ENCODE assay signal across 8 mouse cellular contexts in the genomic region with DNA sequence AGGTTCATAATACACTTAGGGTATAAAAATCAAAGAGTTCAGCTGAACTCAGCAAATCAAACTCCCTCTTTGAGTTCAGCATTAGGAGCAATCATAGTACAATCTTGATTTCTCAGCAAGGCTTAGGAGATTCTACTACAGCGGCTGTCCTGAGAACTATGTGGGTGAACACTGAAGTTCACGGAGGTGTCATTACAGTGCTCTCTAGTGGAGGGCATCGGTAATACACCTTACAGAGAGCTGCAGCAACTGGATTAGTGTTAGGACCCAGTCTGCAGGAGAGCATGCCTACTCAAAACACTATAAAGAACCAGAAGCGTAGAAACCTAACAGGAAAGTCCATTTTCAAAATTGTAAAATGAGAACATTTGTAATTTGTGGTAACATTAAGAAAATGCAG. TPM values are rescaled to one million over a fixed set of nuclear protein-coding genes. Genes with fewer than 3 reads are reported as not detected.
DNase-seq lines count a peak whose midpoint lies in the region; ATAC-seq and TF ChIP-seq lines count a peak whose summit lies in the region.

No protein-coding gene starts in this region.

- peak; percentile 18 for TF ChIP-seq CTCF in ES-Bruce4 (IDR thresholded peaks at IDR 0.05; ENCODE audit: low read depth, low read length)
- TF ChIP-seq CTCF in bone marrow, adult 2 months (IDR thresholded peaks at IDR 0.05; ENCODE audit: control insufficient read depth, insufficient read depth, low read length) = peak; percentile 30; the same call in 1 of the 2 replicates

- H3K9ac ChIP-seq in kidney, embryonic 15.5 days = no peak overlapping the region
- H3K9ac ChIP-seq in ES-Bruce4 (ENCODE audit: low read depth, poor library complexity, severe bottlenecking) = no peak overlapping the region
- H3K9ac ChIP-seq in limb, embryonic 14.5 days (ENCODE audit: low read depth, low read length, severe bottlenecking) = no peak overlapping the region

- no peaks in the 10 kb centered on the region for H3K9me3 ChIP-seq in kidney, embryonic 15.5 days (replicated peaks)
- no peaks in the 10 kb centered on the region for H3K9me3 ChIP-seq in ES-Bruce4 (replicated peaks; ENCODE audit: control insufficient read depth, insufficient read depth, low read length, poor library complexity, severe bottlenecking)
- H3K9me3 ChIP-seq in limb, embryonic 14.5 days (ENCODE audit: control insufficient read depth, low read length) = no peaks in the 10 kb centered on the region

- DNase-seq in kidney, adult 18-20 months = peak; percentile 60
- peak; percentile 11 for DNase-seq in limb, embryonic 14.5 days (ENCODE audit: low spot score)
- DNase-seq in retina, postnatal 1 day = peak; percentile 79
- DNase-seq in frontal cortex, postnatal 10 days (ENCODE audit: low spot score in 2 of 2) = no peak

- H3K27ac ChIP-seq in kidney, embryonic 15.5 days = no peak overlapping the region
- no peak overlapping the region for H3K27ac ChIP-seq in ES-Bruce4 (ENCODE audit: insufficient read depth, low read length)
- H3K27ac ChIP-seq in bone marrow, adult 2 months (ENCODE audit: control insufficient read depth, insufficient read depth, low read depth, low read length, poor library complexity) = no peak overlapping the region
- no peak overlapping the region for H3K27ac ChIP-seq in limb, embryonic 14.5 days (replicated peaks; ENCODE audit: low read depth, low read length)

- H3K36me3 ChIP-seq in kidney, embryonic 15.5 days = no peaks in the 10 kb centered on the region
- no peaks in the 10 kb centered on the region for H3K36me3 ChIP-seq in ES-Bruce4 (ENCODE audit: control insufficient read depth, insufficient read depth, low read length, poor library complexity, severe bottlenecking)
- no peaks in the 10 kb centered on the region for H3K36me3 ChIP-seq in limb, embryonic 14.5 days (ENCODE audit: control insufficient read depth, insufficient read depth, low read length)

- no peak overlapping the region for H3K4me2 ChIP-seq in kidney, embryonic 15.5 days
- no peak overlapping the region for H3K4me2 ChIP-seq in limb, embryonic 14.5 days (replicated peaks; ENCODE audit: low read depth, low read length, severe bottlenecking)

- ATAC-seq in kidney, embryonic 15.5 days (replicated peaks; ENCODE audit: low FRiP score) = no peak
- ATAC-seq in erythroblast, adult 5-6 weeks (replicated peaks; ENCODE audit: low FRiP score, poor library complexity, severe bottlenecking) = peak; percentile 83
- no peak for ATAC-seq in limb, embryonic 14.5 days (ENCODE audit: low FRiP score, low read depth)

- WGBS in kidney, embryonic 15.5 days = 39% methylated on average over 4 of the region's 4 CpGs
- 16% methylated on average over 4 of the region's 4 CpGs for WGBS in bone marrow, adult 2 months
- 43% methylated on average over 4 of the region's 4 CpGs for WGBS in limb, embryonic 14.5 days

- no peak overlapping the region for H3K4me3 ChIP-seq in kidney, embryonic 15.5 days (replicated peaks)
- H3K4me3 ChIP-seq in ES-Bruce4 (ENCODE audit: low read depth, low read length) = no peak overlapping the region
- no peak overlapping the region for H3K4me3 ChIP-seq in bone marrow, adult 2 months (replicated peaks; ENCODE audit: control insufficient read depth, low read depth, low read length)
- no peak overlapping the region for H3K4me3 ChIP-seq in limb, embryonic 14.5 days (replicated peaks; ENCODE audit: low read length)

- no peaks in the 10 kb centered on the region for H3K4me1 ChIP-seq in kidney, embryonic 15.5 days
- peaks cover 1% of the 10 kb centered on the region for H3K4me1 ChIP-seq in ES-Bruce4 (ENCODE audit: control insufficient read depth, insufficient read depth, low read length)
- no peaks in the 10 kb centered on the region; the same call in 1 of the 2 replicates for H3K4me1 ChIP-seq in bone marrow, adult 2 months (ENCODE audit: control insufficient read depth, insufficient read depth, low read length)
- H3K4me1 ChIP-seq in limb, embryonic 14.5 days (ENCODE audit: control insufficient read depth, insufficient read depth, low read length) = no peaks in the 10 kb centered on the region

- H3K27me3 ChIP-seq in kidney, embryonic 15.5 days = no peaks in the 10 kb centered on the region
- no peaks in the 10 kb centered on the region for H3K27me3 ChIP-seq in ES-Bruce4 (ENCODE audit: control insufficient read depth, insufficient read depth, low read length, poor library complexity, severe bottlenecking)
- H3K27me3 ChIP-seq in limb, embryonic 14.5 days (ENCODE audit: control insufficient read depth, insufficient read depth, low read length) = no peaks in the 10 kb centered on the region

- TF ChIP-seq EP300 in ES-Bruce4 (IDR thresholded peaks at IDR 0.05; ENCODE audit: insufficient read depth, low read depth, low read length) = no peak

- TF ChIP-seq POLR2A in ES-Bruce4 (IDR thresholded peaks at IDR 0.05; ENCODE audit: insufficient read depth, low read length) = no peak
- no peak for TF ChIP-seq POLR2A in bone marrow, adult 2 months (IDR thresholded peaks at IDR 0.05; ENCODE audit: borderline replicate concordance, control insufficient read depth, low read depth, low read length)
- no peak for TF ChIP-seq POLR2A in limb, embryonic 14.5 days (IDR thresholded peaks at IDR 0.05; ENCODE audit: borderline replicate concordance, extremely low read depth, insufficient read depth, insufficient read length)

RNA-seq across cellular contexts. Expression of a gene that starts 19.0 kb away (rescaled TPM):
- polyA plus RNA-seq in kidney, embryonic 15.5 days (2015; fragmentation: Nextera tagmentation; extraction: Ambion mirVana) = not detected in 2 replicates
- not detected in 2 replicates for polyA plus RNA-seq in ES-Bruce4 (2011; ENCODE audit: insufficient read depth, insufficient read length, low read depth, missing spikeins)
- polyA plus RNA-seq in bone marrow, adult 2 months (2011; ENCODE audit: insufficient read depth, insufficient read length, low replicate concordance, missing spikeins) = not detected in 2 replicates
- not detected in 2 replicates for total RNA-seq in erythroblast, adult 5-6 weeks (2015; ENCODE audit: low replicate concordance)
- 0.42 TPM in 1 of 2 replicates, not detected in the other for total RNA-seq in erythroblast, adult 5-6 weeks (2017; ENCODE audit: low replicate concordance)
- 0.13 TPM in 1 of 2 replicates, not detected in the other for polyA plus RNA-seq in limb, embryonic 14.5 days (2012; rRNA removed)
- 0.08 TPM in 1 of 2 replicates, not detected in the other for polyA plus RNA-seq in limb, embryonic 14.5 days (2014; fragmentation: Nextera tagmentation; extraction: Ambion mirVana)

RNA-seq across cellular contexts. Expression of a gene that starts 28.9 kb away (rescaled TPM):
- polyA plus RNA-seq in kidney, embryonic 15.5 days (2015; fragmentation: Nextera tagmentation; extraction: Ambion mirVana) = 77.1 and 77.2 TPM in 2 replicates
- 81.6 and 87.1 TPM in 2 replicates for polyA plus RNA-seq in ES-Bruce4 (2011; ENCODE audit: insufficient read depth, insufficient read length, low read depth, missing spikeins)
- 144 and 171 TPM in 2 replicates for polyA plus RNA-seq in bone marrow, adult 2 months (2011; ENCODE audit: insufficient read depth, insufficient read length, low replicate concordance, missing spikeins)
- 639 and 701 TPM in 2 replicates for total RNA-seq in erythroblast, adult 5-6 weeks (2015; ENCODE audit: low replicate concordance)
- 721 and 946 TPM in 2 replicates for total RNA-seq in erythroblast, adult 5-6 weeks (2017; ENCODE audit: low replicate concordance)
- polyA plus RNA-seq in limb, embryonic 14.5 days (2012; rRNA removed) = 40.7 and 54.5 TPM in 2 replicates
- 88.7 and 95.8 TPM in 2 replicates for polyA plus RNA-seq in limb, embryonic 14.5 days (2014; fragmentation: Nextera tagmentation; extraction: Ambion mirVana)

Comparison
In these comparisons a context has a peak if more than half of its experiments do, and no peak if none do; other contexts are left out.
1. DNase-seq: peak in kidney, adult 18-20 months (single experiment), limb, embryonic 14.5 days (single experiment) and retina, postnatal 1 day (single experiment); none in frontal cortex, postnatal 10 days (0 of 2).